Mouse (Mus musculus) cerebellum, adult 9-10 months (tissue): ENCODE data around the gene Smad6.

Experiments
- DNase-seq: peaks from one replicate; pipeline ENCODE4 v3.0.0; 2022

The Smad6 gene

DNA sequence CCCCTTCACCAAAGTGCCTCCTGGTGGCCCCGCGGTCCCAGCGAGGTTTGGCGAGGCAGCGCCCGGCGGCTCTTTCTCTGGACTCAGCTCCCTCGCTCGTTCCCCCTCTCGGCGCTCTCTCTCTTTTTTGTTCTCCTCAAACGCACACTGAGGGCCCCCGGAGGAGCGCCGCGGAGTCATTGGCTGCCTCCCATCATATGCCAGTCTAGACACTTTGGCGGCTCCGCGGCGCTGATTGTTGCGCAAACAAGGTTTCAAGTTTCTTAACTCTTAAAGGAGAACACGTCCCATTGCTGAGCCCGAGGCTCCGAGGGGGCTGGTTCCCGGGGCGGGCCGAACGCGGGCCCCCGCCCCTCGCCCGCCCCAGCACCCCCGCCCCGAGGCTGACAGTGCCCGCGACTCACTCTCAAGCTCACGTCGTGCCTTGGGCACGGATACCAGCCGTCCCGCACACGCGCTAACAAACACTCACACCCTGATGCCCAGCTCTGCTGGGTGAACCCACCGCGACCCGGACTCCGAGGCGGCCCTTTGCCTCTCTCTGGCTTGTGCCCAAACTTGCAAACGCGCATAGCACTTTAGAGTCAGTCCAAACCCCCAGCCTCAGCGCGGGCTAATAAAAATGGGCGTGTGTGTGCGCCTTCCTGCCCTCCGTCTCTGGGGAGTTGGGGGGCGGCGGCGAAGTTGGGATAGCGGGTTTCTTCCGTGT, at the start of gene Smad6:
Gene Smad6, minus strand, starts transcription at position 207 of the 709 bp plus-strand sequence.
- peak; percentile 18 for DNase-seq

DNA sequence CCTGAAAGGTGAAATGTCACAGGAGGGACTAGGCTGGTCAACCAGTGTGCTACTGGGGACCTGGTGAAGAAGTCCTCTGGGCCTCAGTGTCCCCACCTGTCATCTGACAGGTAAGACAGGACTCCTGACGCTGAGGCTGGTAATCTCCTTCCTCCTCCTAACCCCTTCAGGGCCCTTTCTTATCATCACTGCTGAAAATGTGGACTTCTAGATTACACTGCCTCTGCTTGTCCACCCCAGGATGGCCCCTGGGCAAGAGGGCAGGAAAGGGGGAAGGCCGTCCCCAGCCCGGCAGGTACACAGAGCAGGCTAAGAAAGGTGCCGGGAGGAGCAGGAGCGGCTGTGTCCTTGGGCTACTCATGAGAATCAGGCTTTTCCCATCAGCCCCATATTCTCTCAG, 48.8 kb upstream of the Smad6 start:
- no peak for DNase-seq

DNA sequence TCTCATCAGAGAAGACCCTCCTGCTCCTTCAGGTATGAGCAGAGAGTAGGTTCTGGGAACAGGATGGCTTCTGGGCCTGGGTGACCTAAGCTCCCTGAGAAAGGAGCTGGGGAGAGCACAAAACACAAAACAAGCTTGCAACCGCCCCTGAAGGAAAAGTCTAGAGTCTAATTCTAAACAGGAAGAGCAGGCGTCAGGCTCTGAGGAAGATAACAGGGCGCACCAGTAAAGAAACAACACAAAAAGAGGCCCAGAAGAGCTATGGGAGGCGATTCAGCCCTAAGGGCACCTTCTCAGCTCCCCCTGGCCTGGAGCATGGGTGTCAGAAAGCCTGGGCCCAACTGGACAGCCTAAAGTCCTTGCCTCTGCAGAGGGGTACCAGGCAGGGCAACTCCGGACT, 47.3 kb upstream of the Smad6 start:
- no peak for DNase-seq

DNA sequence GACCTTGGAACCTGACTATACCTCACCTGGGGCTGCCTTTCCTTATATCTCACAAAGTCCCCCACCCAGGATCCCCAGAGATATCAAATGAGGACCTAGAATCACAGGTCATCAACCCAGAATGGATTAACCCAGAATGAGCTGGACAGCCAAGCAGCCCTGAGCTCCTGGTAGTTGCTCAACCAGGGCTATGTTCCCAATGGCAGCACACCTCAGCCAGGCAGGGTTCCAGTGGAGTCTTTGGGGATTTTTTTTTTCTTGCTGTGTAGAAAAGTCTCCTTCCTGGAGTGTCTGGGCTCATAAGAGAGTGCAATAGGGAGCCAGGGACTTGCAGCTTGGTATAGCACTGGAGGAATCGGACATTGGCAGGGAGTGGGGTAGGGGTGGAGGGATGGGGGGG, 46.7 kb upstream of the Smad6 start:
- no peak for DNase-seq

DNA sequence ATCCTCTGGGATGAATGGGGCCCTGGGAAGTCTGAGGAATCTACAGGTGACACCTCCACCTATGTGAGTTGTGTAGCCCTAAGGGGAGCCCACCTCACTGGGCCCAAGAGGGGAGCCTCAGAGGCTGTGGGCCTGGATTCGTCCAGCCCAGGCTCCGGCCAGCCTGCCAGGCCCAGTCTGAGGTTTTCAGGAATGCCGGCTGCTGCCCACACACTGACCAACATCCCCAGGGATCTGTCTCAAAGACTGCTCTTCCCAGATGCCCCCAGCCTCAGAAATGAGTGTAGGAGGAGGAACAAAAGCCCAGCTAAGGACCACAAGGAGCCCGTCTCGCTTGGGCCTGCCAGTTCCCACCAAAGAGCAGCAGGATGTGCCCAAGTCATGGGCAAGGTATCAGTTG, 45.9 kb upstream of the Smad6 start:
- no peak for DNase-seq

DNA sequence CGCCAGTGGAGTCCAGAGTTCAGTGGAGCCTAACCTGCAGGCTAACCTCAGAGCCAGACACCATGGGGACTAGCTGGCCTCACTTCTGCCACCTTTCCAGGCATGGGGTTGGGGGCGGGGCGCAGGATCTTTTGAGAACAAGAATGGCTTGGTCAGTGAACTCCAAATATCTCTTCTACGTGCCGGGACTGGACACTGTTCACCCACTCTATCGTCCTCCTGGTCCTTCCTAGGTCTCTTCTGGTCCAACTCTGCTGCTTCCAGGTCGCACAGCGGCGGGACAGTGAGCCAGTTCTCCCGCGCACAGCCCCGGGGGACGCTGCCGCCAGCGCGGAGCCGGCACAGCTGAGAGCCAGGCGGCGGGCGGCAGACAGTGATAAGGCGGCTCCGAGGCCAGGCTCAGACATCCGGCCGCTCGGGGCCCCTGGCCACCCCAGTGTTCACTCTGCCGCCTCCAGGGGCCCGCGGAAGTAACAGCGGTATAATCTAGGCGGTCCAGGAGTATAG, 38.2 kb upstream of the Smad6 start:
- no peak for DNase-seq

DNA sequence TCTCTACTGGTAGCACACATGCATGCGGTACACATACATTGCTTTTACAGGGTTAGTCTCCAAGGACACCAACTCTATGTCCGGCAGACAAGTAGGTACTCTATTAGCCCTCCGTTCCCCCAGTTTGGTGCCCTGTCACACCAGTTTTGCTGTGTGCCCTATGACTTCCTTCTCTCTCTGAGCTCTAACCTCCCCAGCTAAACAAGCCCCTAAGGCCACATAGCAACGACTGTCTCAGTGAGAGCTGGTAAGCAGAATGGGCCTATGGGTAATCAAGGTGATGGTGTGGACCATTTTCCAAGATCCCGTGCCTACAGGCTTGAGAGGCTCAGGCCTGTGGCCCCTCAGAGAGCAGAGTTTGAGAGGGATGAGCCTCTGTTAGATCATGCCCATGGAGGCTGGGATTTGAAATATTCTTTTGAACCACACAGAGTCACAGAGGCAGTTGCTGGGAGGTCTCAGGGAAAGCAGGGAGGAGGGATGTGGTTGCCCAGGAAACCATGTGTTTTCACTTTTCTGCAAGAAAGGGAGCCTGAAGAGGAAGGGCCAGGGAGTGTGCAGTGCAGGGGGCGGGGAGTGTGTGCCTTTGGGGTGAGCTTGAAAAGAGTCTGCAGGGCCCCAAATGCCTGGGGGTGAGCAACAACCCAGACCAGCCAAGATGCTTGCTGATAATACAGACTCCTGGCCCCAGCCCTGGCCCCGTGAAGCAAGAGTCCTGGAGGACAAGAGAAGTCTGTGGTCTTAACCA, 36.2 kb upstream of the Smad6 start:
- DNase-seq = no peak

DNA sequence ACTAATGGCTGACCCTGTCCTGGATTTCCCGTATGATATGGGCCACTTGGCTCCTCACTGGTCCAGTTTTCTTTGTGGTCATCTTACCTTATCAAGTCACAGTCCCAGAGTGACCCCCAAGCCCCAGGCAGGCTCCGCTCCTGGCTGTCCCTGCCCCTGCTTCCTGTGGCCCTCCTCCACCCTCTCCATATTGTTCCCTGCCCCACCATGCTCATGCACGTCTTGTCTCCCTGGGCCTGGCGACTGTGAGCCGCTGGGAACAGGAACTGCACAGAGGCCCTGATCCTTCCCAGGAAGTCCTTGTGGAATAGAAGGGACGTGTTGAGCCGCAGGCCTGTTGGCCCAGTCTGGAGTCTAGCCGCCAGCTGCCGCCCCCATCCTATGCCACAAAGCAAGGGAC, 33.3 kb upstream of the Smad6 start:
- DNase-seq = no peak

DNA sequence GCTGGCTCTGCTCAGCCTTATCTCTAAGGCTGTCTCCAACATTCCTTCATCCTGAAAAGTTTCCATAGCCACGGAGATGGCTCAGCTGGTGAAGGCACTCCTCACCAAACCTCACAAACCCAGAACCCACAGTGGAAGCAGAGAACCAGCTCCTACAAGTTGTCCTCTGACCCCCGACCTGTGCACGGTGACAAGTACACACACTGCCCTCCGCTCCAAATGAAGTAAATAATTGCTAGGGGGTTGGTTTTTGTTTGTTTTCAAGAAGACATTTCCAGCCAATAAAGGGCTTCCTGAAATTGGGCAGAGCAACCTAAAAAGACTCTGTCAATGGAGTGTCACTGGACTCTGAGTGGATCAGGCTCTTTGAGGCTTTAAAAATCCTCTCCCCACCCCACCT, 31.9 kb upstream of the Smad6 start:
- DNase-seq = no peak

DNA sequence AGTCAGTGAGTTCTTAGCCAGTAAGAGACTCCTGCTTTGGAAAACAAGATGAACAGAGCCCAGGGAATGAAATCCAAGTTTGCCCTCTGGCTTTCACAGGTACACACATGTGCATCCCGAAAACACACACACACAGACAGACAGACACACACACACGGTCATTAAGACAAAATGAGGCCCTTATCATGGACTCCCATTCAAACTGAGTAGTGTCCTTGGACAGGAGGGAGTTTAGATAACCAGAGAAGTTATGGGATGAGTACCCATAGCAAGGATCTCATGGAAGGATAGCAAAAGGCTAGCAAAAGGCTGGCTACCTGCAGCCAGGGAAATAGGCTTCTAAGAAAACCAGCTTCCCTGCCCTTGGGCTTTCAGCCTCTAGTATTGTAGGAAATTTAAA, 29.4 kb upstream of the Smad6 start:
- no peak for DNase-seq

DNA sequence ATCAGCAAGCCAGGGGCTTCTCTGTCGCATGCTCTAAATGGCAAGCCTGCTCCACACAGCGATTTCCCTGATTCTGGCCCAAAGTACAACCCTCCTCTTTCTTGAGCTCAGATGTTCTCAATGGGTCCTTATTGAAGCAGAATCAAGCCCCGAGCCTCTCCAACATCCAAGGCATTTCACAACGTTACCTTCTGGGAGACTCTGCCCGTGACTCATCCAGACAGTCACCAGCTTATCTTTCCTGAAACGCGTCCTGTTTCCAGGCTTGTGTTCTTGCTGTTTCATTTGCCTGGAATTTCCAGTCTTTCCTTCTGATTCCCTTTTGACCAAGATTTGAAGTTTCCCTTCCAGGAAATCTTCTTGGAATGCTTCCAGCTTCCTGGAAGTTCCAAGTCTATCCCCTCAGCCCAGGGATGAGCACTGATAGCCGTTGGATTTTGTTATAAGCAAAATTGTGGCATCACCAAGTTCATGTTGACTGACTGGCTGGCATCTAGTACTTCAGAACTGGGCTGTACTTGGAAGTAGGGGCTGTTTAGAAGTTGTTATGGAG, 28.7 kb upstream of the Smad6 start:
- no peak for DNase-seq

DNA sequence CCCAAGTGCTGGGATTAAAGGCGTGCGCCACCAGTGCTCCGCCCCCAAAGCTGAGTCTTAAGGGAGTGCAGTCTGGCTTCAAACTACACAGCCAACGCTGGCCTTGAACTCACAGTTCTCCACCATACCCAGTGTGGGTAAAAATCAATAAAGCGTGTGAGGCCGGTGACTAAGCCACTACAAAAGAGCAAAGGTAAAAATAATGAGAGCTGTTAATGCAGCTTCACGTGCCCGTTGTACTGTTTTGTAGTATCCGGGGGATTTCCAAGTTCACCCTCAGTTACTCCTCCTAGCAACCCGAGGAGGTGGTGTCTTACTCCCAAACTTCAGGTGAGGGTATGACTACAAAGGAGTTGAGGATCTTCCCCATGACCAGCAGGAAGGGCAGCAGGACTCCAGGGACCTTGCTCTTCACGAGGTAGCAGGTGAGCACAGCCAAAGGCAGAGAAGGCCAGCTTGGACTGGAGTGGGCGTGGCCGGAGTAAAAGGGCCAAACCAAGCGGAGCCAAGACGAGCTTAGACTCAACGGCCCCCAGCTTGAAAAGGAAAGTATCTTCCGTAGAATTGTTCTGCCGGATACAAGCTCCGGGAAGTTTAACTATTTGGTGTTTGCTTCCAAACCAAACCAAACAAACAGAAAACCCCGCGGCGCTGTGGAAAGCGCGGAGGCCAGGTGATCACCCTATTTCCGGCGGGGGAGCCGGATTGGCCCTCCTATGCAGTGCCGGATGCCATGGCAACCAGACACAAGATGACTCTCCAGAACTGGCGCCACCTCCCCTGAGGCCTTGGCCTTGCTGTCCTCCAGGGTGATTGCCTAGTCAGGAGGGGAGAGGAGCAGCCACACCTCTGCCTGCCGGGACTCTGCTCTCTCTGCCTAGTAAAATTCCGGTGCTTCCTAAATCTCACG, 27.9 kb upstream of the Smad6 start:
- DNase-seq = peak; percentile 41

DNA sequence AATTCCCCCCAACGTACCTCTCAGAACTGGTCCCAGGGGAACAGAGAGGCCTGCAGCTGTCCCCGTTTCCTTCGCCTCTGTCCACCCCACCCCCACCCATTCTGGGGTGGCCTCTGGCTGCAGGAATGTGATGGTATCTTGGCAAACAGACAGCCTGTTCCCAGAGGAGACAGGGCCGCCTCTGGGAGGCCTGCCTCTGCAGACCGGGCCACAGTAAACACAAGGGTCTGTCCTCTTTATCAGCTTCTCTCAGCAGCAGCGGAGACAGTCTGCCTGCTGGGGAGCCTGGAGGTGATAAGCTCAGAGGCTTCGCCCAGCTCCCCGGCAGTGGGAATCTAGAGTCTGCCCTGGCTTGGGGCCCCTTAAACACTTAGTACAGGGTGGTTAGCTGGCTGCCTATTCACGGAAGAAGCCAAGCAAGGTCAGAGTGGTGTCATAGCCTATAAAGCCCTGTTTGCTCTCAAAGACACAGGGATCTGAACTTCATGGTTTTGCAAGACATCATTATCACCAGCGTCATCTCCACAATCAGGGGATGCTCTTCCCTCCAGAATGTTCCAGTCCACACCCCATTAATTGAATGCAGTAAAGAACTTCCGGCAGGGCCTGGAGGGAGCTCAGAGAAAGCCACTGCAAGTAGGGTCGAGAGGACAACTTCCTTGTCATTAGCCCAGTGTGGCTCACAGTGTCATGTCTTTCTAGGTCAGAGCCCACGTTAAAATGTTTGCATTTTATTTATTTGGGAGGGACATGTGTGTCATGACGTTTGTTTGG, 23.4 kb upstream of the Smad6 start:
- DNase-seq = no peak

DNA sequence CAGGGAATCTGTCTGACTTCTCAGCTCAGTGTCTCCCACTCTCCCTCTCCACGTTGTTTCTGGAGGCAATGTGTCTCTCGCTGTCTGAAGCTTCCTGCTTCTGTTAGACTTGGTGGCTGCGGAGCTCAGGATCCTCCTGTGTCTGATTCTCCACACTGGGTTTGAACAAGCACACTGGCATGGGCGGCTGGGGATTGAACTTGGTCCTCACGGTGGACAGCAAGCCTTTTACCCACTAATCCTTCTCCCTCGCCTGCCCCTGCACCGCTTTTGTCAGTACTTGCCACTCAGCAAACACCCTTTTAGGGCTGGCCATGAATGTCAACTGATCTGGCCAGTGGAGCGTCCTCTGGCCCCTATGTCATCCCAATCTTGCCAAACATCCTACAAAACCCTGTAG, 22.5 kb upstream of the Smad6 start:
- DNase-seq = no peak

DNA sequence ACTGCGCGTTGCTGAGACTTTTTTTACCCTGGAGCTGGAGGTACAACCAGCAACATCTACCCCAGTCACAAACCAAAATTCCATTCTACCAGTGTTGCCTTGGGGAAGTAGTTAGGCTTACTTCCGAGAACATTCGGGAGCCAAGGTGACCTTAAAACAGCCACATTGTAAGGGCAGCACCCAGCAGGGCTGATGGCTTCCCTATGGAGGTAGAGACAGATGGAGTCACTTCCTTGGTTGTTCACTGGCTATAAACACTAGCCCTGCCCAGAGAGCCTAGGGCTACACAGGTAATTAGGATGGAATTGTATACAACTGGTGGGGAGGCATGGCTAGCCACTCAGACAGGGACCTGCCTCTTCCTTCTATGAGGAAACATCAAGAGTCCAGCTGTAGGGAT, 21.1 kb upstream of the Smad6 start:
- no peak for DNase-seq

DNA sequence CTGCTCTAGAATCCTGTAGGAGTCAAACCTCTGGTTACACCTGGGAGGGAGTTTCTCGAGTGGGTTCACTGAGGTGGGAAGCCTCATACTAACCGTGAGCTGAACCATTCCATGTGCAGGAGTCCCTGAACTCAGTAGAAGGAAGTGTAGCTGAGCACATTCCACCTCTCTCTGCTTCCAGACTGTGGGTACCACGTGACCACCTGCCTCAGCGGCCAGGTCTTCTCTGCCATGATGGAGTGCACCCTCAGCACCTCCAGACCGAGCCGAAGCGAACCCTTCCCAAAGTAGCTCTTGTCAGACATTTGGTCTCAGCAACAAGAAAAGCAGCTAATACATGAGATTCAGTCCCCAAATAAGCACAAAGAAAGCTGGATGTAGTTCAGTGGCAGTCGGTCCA, 20.4 kb upstream of the Smad6 start:
- DNase-seq = no peak

DNA sequence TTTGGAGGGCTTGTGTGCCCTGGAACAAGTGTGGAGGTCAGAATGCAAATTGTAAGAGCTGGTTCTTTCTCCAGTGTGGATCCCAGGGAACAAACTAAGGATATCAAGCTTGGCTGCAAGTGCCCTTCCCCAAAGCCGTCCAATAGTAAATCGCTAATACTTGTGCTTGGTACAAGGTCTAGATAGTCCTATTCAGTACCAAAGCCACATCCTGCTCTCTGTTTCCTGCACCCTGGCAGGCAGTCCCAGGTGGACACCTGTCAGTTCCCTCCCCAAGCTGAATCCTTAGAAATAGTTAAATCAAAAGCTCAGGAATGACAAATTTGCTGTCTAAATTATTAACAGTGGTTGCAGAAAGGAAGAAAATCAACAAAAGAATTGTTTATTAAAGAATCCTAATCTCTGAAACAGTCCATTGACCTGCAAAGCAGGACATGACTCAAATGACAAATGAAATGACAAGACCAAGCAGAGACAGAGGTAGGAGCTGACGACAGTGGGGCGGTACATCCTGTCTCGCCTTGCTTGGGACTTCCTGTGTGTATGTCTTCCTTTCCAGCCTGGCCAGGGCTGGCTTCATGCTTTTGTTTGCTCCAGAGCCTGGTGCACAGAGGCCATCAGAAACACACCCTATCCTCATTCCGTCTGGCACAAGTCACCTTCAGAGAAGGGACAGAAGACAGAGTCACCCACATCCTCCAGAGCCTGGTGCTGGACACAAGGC, 8.2 kb upstream of the Smad6 start:
- DNase-seq = no peak

DNA sequence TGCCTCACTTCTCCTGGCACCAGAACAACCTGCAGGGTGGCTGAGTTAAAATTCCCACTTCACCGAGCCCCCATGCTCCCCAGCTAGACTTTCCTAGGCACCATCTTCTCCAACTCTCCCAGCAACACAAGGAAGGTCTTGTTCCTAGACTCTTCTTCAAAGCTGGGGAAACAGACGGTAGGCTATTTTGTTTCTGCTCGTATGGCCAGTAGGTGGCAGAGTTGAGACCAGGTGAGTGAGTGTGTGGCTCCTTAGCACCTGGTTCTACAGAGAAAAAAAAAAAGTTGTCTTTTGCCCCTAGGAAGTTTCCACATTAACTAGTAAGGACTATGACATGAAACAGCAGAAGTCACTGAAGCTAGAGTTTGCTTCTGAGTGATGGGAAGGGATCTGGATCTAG, 3.7 kb upstream of the Smad6 start:
- DNase-seq = peak; percentile 12

DNA sequence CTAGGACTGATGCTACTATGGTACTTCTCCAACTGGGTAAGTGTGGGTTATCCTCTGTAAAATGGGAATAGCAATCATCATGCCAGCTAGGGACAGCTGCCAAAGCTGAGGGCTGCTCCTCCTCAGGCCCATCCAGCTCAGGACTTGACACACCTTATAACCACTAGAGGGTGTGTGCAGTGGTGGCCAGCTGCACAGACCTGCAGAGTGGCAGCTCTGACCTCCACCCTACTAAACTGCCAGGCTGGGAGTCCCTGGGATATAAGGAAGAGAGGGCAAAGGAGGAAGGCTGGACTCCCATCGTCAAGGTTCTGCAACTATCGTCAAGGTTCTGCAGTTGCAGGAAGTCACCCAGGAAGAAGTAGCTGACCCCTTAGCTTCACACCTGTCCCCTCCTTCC, 3.1 kb upstream of the Smad6 start:
- DNase-seq = no peak

DNA sequence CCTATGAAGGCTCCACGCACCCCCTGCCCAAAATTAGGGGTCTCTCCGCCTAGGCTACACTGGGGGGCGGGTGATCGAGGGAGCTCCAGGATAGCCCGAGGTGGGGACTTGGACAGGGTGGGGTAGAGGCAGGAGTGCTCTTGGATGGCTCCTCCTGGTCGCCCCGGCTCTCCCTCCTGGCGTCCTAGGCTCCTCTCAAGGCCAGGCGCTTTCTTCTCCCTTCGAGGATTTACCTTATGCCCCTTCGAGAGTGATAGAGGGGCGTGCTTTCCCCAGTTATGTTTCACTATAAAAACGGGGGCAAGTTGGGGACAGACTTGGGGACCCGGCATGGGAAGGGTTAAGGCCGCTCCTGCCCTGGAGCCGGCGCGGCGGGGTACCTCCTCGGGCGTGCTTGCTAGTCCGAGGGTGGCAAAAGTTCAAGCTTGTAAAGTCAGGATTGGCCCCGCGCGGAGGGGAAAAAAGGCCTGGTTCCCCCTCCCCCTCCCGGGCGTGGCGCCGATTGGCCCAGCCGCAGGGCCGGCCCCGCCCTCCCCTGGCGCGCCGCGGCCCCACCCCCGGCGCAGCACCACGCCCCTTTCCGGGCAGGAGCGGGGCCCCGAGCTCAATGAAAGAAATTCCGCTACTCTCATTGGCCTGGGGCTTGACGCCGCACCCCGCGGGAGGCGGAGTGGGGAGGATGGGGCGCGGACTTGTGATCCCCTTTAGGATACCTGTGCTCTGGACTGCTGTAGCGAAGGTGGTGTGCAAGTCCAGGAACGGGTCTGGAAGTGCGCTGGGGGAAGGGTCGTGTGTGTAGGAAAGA, 905 bp upstream of the Smad6 start:
- DNase-seq = peak; percentile 41
